Mouse (Mus musculus) liver, adult 2 months (tissue): ENCODE data around the gene Mlh1.

ENCODE experiments used
- CTCF ChIP-seq: fragments of 200-500 bp; IDR thresholded peaks from 2 replicates; pipeline ENCODE4 v1.5.1; 2011; ENCODE audit warnings: low read depth, low read length, control low read depth
- POLR2A ChIP-seq: fragments of 200-500 bp; IDR thresholded peaks from 2 replicates; pipeline ENCODE4 v1.6.1; 2011; ENCODE audit warnings: low read length, control low read depth; ENCODE audit not compliant: insufficient read depth; ENCODE audit errors: extremely low read depth

DNA sequence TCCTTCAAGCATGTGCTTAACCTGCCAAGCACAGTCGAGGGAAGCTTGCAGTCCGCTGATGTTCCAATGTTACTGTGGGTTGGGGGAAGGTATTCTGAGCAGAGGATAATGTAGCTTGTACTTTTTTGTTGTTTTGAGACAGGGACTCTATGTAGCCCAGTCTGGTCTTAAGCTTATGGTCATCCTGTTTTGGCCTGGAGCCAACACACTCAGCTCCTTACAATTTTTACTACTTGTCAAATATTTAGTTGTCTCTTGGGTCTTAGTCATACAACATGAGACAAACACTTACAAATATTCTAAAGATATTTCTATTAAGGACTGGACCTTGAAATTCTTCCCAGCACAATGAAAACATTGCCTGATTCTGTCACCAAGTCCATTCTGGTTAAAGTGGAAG lies 78.4 kb downstream of the Mlh1 start:
- TF ChIP-seq CTCF: no peak
- TF ChIP-seq POLR2A: no peak
